Mouse (Mus musculus) ES-E14 (cell line): ENCODE measurements around the gene Ylpm1. TPM values are rescaled to one million over a fixed set of nuclear protein-coding genes. Genes with fewer than 3 reads are reported as not detected.

Experiments
- DNase-seq: peaks from one replicate; pipeline ENCODE4 v3.0.0-alpha.2; 2013; ENCODE audit warnings: low read depth, low spot score
- H3K27ac ChIP-seq: 2 replicates; pipeline ENCODE4 v1.5.1; 2012; ENCODE audit warnings: low read depth, mild to moderate bottlenecking, low read length, moderate library complexity, mixed read lengths; ENCODE audit not compliant: poor library complexity, insufficient read depth, severe bottlenecking
- H3K36me3 ChIP-seq: 2 replicates; pipeline ENCODE4 v1.6.1; 2012; ENCODE audit warnings: mild to moderate bottlenecking, low read length, moderate library complexity, mixed read lengths; ENCODE audit not compliant: control insufficient read depth, poor library complexity, insufficient read depth, severe bottlenecking
- H3K4me1 ChIP-seq, 2 experiments: fragments of 150-350 bp in 1 of 2; sonication (generic) in 1 of 2; 2 replicates each; pipeline ENCODE4 v1.6.1; 2012; ENCODE audit warnings: low read length in 2 of 2, mild to moderate bottlenecking in 1 of 2, mixed read lengths in 1 of 2; ENCODE audit not compliant: control insufficient read depth in 2 of 2, insufficient read depth in 2 of 2, poor library complexity in 1 of 2
- H3K4me3 ChIP-seq, 2 experiments: fragments of 150-350 bp in 1 of 2; sonication (generic) in 1 of 2; 2 replicates each; pipeline ENCODE4 v1.5.1; 2012; ENCODE audit warnings: low read length in 2 of 2, low read depth in 1 of 2, mild to moderate bottlenecking in 1 of 2, mixed read lengths in 1 of 2; ENCODE audit not compliant: insufficient read depth in 1 of 2, poor library complexity in 1 of 2, severe bottlenecking in 1 of 2
- H3K9ac ChIP-seq: 2 replicates; pipeline ENCODE4 v1.6.1; 2012; ENCODE audit warnings: low read depth, mild to moderate bottlenecking, low read length, mixed read lengths; ENCODE audit not compliant: poor library complexity, insufficient read depth, severe bottlenecking
- H3K9me3 ChIP-seq: fragments of 150-350 bp; sonication (generic); 2 replicates; pipeline ENCODE4 v1.6.1; 2012; ENCODE audit warnings: low read depth, mild to moderate bottlenecking, low read length; ENCODE audit not compliant: control insufficient read depth, insufficient read depth
- CHD2 ChIP-seq: IDR thresholded peaks from 2 replicates; pipeline ENCODE4 v1.6.1; 2014; ENCODE audit warnings: mild to moderate bottlenecking, low read depth, low read length, inconsistent platforms
- HCFC1 ChIP-seq: IDR thresholded peaks from 2 replicates; pipeline ENCODE4 v1.6.1; 2012; ENCODE audit warnings: low read length, inconsistent platforms, borderline replicate concordance; ENCODE audit not compliant: insufficient read depth
- MAFK ChIP-seq: IDR thresholded peaks from 2 replicates; pipeline ENCODE4 v1.6.1; 2014; ENCODE audit warnings: mild to moderate bottlenecking, low read depth, low read length, inconsistent platforms; ENCODE audit not compliant: insufficient read depth
- ZC3H11A ChIP-seq: IDR thresholded peaks from 2 replicates; pipeline ENCODE4 v1.6.1; 2012; ENCODE audit warnings: low read depth, mild to moderate bottlenecking, inconsistent platforms, low read length, borderline replicate concordance
- ZNF384 ChIP-seq: IDR thresholded peaks from 2 replicates; pipeline ENCODE4 v1.6.1; 2012; ENCODE audit warnings: low read depth, low read length, inconsistent platforms
- in situ Hi-C, 2 experiments: fragments of 600-800 bp; cut with MboI; formaldehyde crosslinking; loops; one replicate each; pipeline ENCODE4 v1.15.1; 2025; ENCODE audit warnings: low sequenced_read_pairs in 2 of 2, inconsistent platforms in 1 of 2; ENCODE audit not compliant: unreplicated experiment in 2 of 2
- total RNA-seq: library from RNA; depleted of rRNA; stranded (reverse); fragments of 300-350 nt; gene quantifications from 2 replicates; pipeline ENCODE4 v1.2.3, GENCODE M21; 2012; rRNA removed

Gene Ylpm1
- total RNA-seq, result 33.4 and 38.8 TPM in 2 replicates

GRCm38 (mm10) chr12:84996083-84996496, at the start of gene Ylpm1:
Ylpm1 (plus strand) TSS chr12:84996321.
- TF ChIP-seq MAFK, result no peak
- TF ChIP-seq ZNF384, result no peak
- TF ChIP-seq HCFC1, result peak; percentile 69; the same call in 1 of the 2 replicates
- Histone ChIP-seq H3K4me1 (peaks cover 0 to 2% of the 10 kb centered on the region in 2 experiments; a peak in 1 of 4 replicates), H3K27ac (peak within 1 kb of the TSS; percentile 21), H3K9ac (peak within 1 kb of the TSS; percentile 96), H3K36me3 (no peaks in the 10 kb centered on the region), H3K4me3 (peak within 1 kb of the TSS; percentile 91 to 96), H3K9me3 (no peaks in the 10 kb centered on the region)
- in situ Hi-C loops, result no loop called here
- DNase-seq, result peak; percentile 97

- H3K27ac ChIP-seq, result no peak overlapping the region
- peaks cover 6% of the 10 kb centered on the region; the same call in 1 of the 2 replicates for H3K36me3 ChIP-seq
- no peak for DNase-seq
- no peak for TF ChIP-seq CHD2
- no peak for TF ChIP-seq MAFK
- TF ChIP-seq ZC3H11A, result no peak
- no peak for TF ChIP-seq ZNF384
- no peak for TF ChIP-seq HCFC1
- in situ Hi-C loops, result no loop called here
- H3K4me3 ChIP-seq, result no peak overlapping the region
- H3K4me1 ChIP-seq, result no peaks in the 10 kb centered on the region
- no peak overlapping the region for H3K9ac ChIP-seq
- H3K9me3 ChIP-seq, result no peaks in the 10 kb centered on the region
These were observed 48.1 kb upstream of the Ylpm1 start for GRCm38 (mm10) chr12:84947894-84948583.

- H3K4me3 ChIP-seq, result no peak overlapping the region
- no peak overlapping the region for H3K27ac ChIP-seq
- DNase-seq, result no peak
- no peaks in the 10 kb centered on the region for H3K4me1 ChIP-seq
- TF ChIP-seq ZNF384, result no peak
- TF ChIP-seq MAFK, result no peak
- no peak for TF ChIP-seq CHD2
- TF ChIP-seq HCFC1, result no peak
- TF ChIP-seq ZC3H11A, result no peak
- H3K36me3 ChIP-seq, result peaks cover 4% of the 10 kb centered on the region; the same call in 1 of the 2 replicates
- H3K9me3 ChIP-seq, result no peaks in the 10 kb centered on the region
- no peak overlapping the region for H3K9ac ChIP-seq
- in situ Hi-C loops, result no loop called here
These were observed 47.4 kb upstream of the Ylpm1 start for GRCm38 (mm10) chr12:84948584-84949285.

- Histone ChIP-seq H3K4me3 (no peak overlapping the region), H3K27ac (no peak overlapping the region), H3K9me3 (no peaks in the 10 kb centered on the region), H3K9ac (no peak overlapping the region), H3K4me1 (no peaks in the 10 kb centered on the region), H3K36me3 (peaks cover 4% of the 10 kb centered on the region; the same call in 1 of the 2 replicates)
- DNase-seq, result no peak
- no peak for TF ChIP-seq MAFK
- no peak for TF ChIP-seq ZNF384
- TF ChIP-seq CHD2, result no peak
- TF ChIP-seq ZC3H11A, result no peak
- TF ChIP-seq HCFC1, result no peak
- in situ Hi-C loops, result no loop called here
These were observed 45.4 kb upstream of the Ylpm1 start for GRCm38 (mm10) chr12:84950763-84951162.

GRCm38 (mm10) chr12:84951531-84951930, 44.6 kb upstream of the Ylpm1 start:
- H3K36me3 ChIP-seq, result peaks cover 4% of the 10 kb centered on the region; the same call in 1 of the 2 replicates
- in situ Hi-C loops, result no loop called here

More at GRCm38 (mm10) chr12:84951531-84951930, 44.6 kb upstream of the Ylpm1 start:
- H3K4me1 ChIP-seq, result no peaks in the 10 kb centered on the region
- H3K27ac ChIP-seq, result no peak overlapping the region
- no peaks in the 10 kb centered on the region for H3K9me3 ChIP-seq
- H3K9ac ChIP-seq, result no peak overlapping the region
- no peak for DNase-seq
- H3K4me3 ChIP-seq, result no peak overlapping the region
- TF ChIP-seq CHD2 (no peak), ZC3H11A (no peak), ZNF384 (no peak), MAFK (no peak), HCFC1 (no peak)
